Mouse (Mus musculus) adipocyte (in vitro differentiated cells): ENCODE measurements at regions not wholly inside any gene's neighbourhood (a gene's known extent, or its start where the extent isn't known, plus 50 kb on each side); places are given as distances from the start of the nearest gene placed in this dataset.

Source experiments
- DNase-seq: peaks from one replicate; pipeline ENCODE4 v3.0.0-alpha.2; 2016; ENCODE audit warnings: low spot score

GRCm38 (mm10) chr4:140463296-140463695 lies 202.5 kb downstream of the Arhgef10l start:
- DNase-seq = no peak

GRCm38 (mm10) chr4:140461317-140461716 lies 204.5 kb downstream of the Arhgef10l start:
- no peak for DNase-seq

GRCm38 (mm10) chr4:140449062-140449461 lies 202.5 kb upstream of the Igsf21 start:
- DNase-seq = no peak

GRCm38 (mm10) chr4:140446455-140446854 lies 199.9 kb upstream of the Igsf21 start:
- DNase-seq = no peak

- no peak for DNase-seq
Measured at GRCm38 (mm10) chr4:140445931-140446330, 199.3 kb upstream of the Igsf21 start.

GRCm38 (mm10) chr4:140443221-140443620 lies 196.6 kb upstream of the Igsf21 start:
- no peak for DNase-seq

GRCm38 (mm10) chr4:140441805-140442204 lies 195.2 kb upstream of the Igsf21 start:
- no peak for DNase-seq

- peak; percentile 16 for DNase-seq
Measured at GRCm38 (mm10) chr4:140439856-140440255, 193.3 kb upstream of the Igsf21 start.

GRCm38 (mm10) chr4:140436030-140436429 lies 189.4 kb upstream of the Igsf21 start:
- DNase-seq = no peak

- no peak for DNase-seq
Measured at GRCm38 (mm10) chr4:140433744-140434542, 187.4 kb upstream of the Igsf21 start.

- no peak for DNase-seq
Measured at GRCm38 (mm10) chr4:140432101-140432500, 185.5 kb upstream of the Igsf21 start.

GRCm38 (mm10) chr4:140427039-140427438 lies 180.5 kb upstream of the Igsf21 start:
- DNase-seq = no peak

GRCm38 (mm10) chr4:140423791-140424190 lies 177.2 kb upstream of the Igsf21 start:
- DNase-seq = no peak

GRCm38 (mm10) chr4:140421926-140422585 lies 175.5 kb upstream of the Igsf21 start:
- peak; percentile 36 for DNase-seq

GRCm38 (mm10) chr4:140419720-140420412 lies 173.3 kb upstream of the Igsf21 start:
- DNase-seq = no peak

GRCm38 (mm10) chr4:140412312-140412930 lies 165.8 kb upstream of the Igsf21 start:
- DNase-seq = no peak

- DNase-seq = no peak
Measured at GRCm38 (mm10) chr4:140408446-140408845, 161.9 kb upstream of the Igsf21 start.

- DNase-seq = no peak
Measured at GRCm38 (mm10) chr4:140406913-140407312, 160.3 kb upstream of the Igsf21 start.

- no peak for DNase-seq
Measured at GRCm38 (mm10) chr4:140405993-140406881, 159.7 kb upstream of the Igsf21 start.

GRCm38 (mm10) chr4:140405427-140405826 lies 158.8 kb upstream of the Igsf21 start:
- no peak for DNase-seq

- DNase-seq = no peak
Measured at GRCm38 (mm10) chr4:140403128-140403527, 156.5 kb upstream of the Igsf21 start.
